ENCODE assay signal across 28 mouse cellular contexts in the genomic region with DNA sequence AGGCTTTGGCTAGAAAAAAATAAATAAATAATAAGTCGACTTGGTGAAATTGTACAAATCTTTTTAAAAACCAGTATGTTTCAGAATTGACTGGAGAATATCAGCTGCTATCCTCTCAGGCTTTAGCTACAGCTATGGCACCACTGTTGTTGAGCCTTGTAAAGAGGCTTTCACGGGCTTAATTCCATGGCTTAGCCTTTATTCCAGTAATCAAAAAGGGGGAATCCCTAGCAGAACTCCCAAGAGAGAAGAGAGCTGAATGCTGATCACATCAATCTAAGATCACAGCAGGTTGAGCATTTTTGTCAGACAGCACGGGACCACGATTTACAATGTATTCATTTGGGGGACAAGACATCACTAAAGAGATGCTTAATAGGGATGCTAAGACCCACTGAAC. TPM values are rescaled to one million over a fixed set of nuclear protein-coding genes. Genes with fewer than 3 reads are reported as not detected.
DNase-seq lines count a peak whose midpoint lies in the region; ATAC-seq and TF ChIP-seq lines count a peak whose summit lies in the region.
"Had no signal": no experiment of that assay in that cellular context is flagged by ENCODE, and none has a peak within 500 bp of the region (broad histone marks: within the 10 kb centered on the region; RNA-seq: fewer than 3 reads in every experiment).

No protein-coding gene starts in this region.

- TF ChIP-seq CTCF in spleen, adult 2 months (IDR thresholded peaks at IDR 0.05; ENCODE audit: extremely low read depth, insufficient read depth, insufficient read length, insufficient replicate concordance) = no peak
- TF ChIP-seq CTCF in liver, embryonic 14.5 days (IDR thresholded peaks at IDR 0.05; ENCODE audit: low read depth) = no peak

- H3K27ac ChIP-seq in midbrain, embryonic 13.5 days = no peak overlapping the region
- H3K27ac ChIP-seq in midbrain, embryonic 16.5 days (ENCODE audit: low read length) = no peak overlapping the region
- H3K27ac ChIP-seq in spleen, adult 2 months (ENCODE audit: insufficient read depth, low read length) = peak overlapping the region; percentile 64
- peak overlapping the region; percentile 46 for H3K27ac ChIP-seq in liver, embryonic 14.5 days
- H3K27ac ChIP-seq: embryonic facial prominence, embryonic 10.5 days; embryonic facial prominence, embryonic 15.5 days; forebrain, embryonic 12.5 days; heart, embryonic 10.5 days; heart, embryonic 15.5 days; kidney, postnatal 0 days; macrophage; stomach, postnatal 0 days had no signal

- TF ChIP-seq EP300 in liver, embryonic 14.5 days (IDR thresholded peaks at IDR 0.05; ENCODE audit: low read depth) = no peak

- H3K27me3 ChIP-seq in midbrain, embryonic 13.5 days = no peaks in the 10 kb centered on the region
- H3K27me3 ChIP-seq in midbrain, embryonic 16.5 days (ENCODE audit: control insufficient read depth, insufficient read depth, low read depth, low read length) = no peaks in the 10 kb centered on the region
- H3K27me3 ChIP-seq in spleen, adult 2 months (ENCODE audit: control insufficient read depth, insufficient read depth, low read length) = no peaks in the 10 kb centered on the region
- H3K27me3 ChIP-seq in liver, embryonic 14.5 days (ENCODE audit: control insufficient read depth, insufficient read depth, low read length) = no peaks in the 10 kb centered on the region; the same call in 1 of the 2 replicates
- H3K27me3 ChIP-seq: embryonic facial prominence, embryonic 15.5 days; forebrain, embryonic 12.5 days; heart, embryonic 15.5 days had no signal

- peak; percentile 17; the same call in 1 of the 2 replicates for ATAC-seq in midbrain, embryonic 13.5 days
- no peak for ATAC-seq in midbrain, embryonic 16.5 days
- ATAC-seq in liver, embryonic 14.5 days (ENCODE audit: insufficient read depth) = 0 out of 2 replicates have a peak, but pooled peaks have one; percentile 12
- ATAC-seq: hindbrain, embryonic 16.5 days; lung, postnatal 0 days had no signal

- H3K4me1 ChIP-seq in midbrain, embryonic 13.5 days (replicated peaks) = peaks cover 7% of the 10 kb centered on the region
- peaks cover 3% of the 10 kb centered on the region; the same call in 1 of the 2 replicates for H3K4me1 ChIP-seq in midbrain, embryonic 16.5 days (ENCODE audit: control insufficient read depth, insufficient read depth, low read length)
- no peaks in the 10 kb centered on the region for H3K4me1 ChIP-seq in spleen, adult 2 months (ENCODE audit: control insufficient read depth, insufficient read depth, insufficient read length)
- H3K4me1 ChIP-seq in liver, embryonic 14.5 days (replicated peaks; ENCODE audit: control insufficient read depth in 2 of 2, insufficient read depth in 2 of 2, low read length in 1 of 2) = peaks cover 44 to 51% of the 10 kb centered on the region in 2 experiments
- H3K4me1 ChIP-seq: embryonic facial prominence, embryonic 10.5 days; embryonic facial prominence, embryonic 15.5 days; forebrain, embryonic 12.5 days had no signal

- H3K9me3 ChIP-seq in midbrain, embryonic 13.5 days = no peaks in the 10 kb centered on the region
- no peaks in the 10 kb centered on the region for H3K9me3 ChIP-seq in midbrain, embryonic 16.5 days (replicated peaks; ENCODE audit: control insufficient read depth, low read length, poor library complexity, severe bottlenecking)
- no peaks in the 10 kb centered on the region for H3K9me3 ChIP-seq in liver, embryonic 14.5 days (ENCODE audit: control insufficient read depth, low read length)
- H3K9me3 ChIP-seq: embryonic facial prominence, embryonic 10.5 days; embryonic facial prominence, embryonic 15.5 days; forebrain, embryonic 12.5 days; heart, embryonic 10.5 days; heart, embryonic 15.5 days had no signal

- H3K36me3 ChIP-seq in midbrain, embryonic 13.5 days = no peaks in the 10 kb centered on the region
- H3K36me3 ChIP-seq in midbrain, embryonic 16.5 days (ENCODE audit: control insufficient read depth, insufficient read depth, low read length) = no peaks in the 10 kb centered on the region
- no peaks in the 10 kb centered on the region for H3K36me3 ChIP-seq in spleen, adult 2 months (ENCODE audit: control insufficient read depth, insufficient read depth, low read length)
- H3K36me3 ChIP-seq in liver, embryonic 14.5 days (replicated peaks; ENCODE audit: control insufficient read depth, insufficient read depth, low read depth) = no peaks in the 10 kb centered on the region
- H3K36me3 ChIP-seq: embryonic facial prominence, embryonic 10.5 days; embryonic facial prominence, embryonic 15.5 days; forebrain, embryonic 12.5 days; heart, embryonic 10.5 days; heart, embryonic 15.5 days had no signal

- WGBS in midbrain, embryonic 13.5 days = 28% methylated on average over 4 of the region's 4 CpGs
- 25% methylated on average over 4 of the region's 4 CpGs for WGBS in midbrain, embryonic 16.5 days
- 69% methylated on average over 4 of the region's 4 CpGs for WGBS in spleen, adult 2 months
- WGBS in liver, embryonic 14.5 days (ENCODE audit: insufficient replicate concordance) = 58% methylated on average over 4 of the region's 4 CpGs

- DNase-seq in spleen, adult 2 months (ENCODE audit: low read depth in 1 of 2, low spot score in 2 of 2) = no peak
- no peak for DNase-seq in spleen, adult 12 weeks (ENCODE audit: low spot score)
- no peak for DNase-seq in liver, embryonic 14.5 days (ENCODE audit: low read depth in 3 of 3, low spot score in 3 of 3)
- peak; percentile 61 for DNase-seq in retina, postnatal 7 days (ENCODE audit: low read depth, low spot score)
- no peak for DNase-seq in lung, postnatal 10 days
- DNase-seq: adrenal gland, adult 8-10 months; B cell, adult 2 months; cerebellum, adult 8-10 months; cerebellum, postnatal 25 days; gastrocnemius, postnatal 25 days; kidney, adult 8-10 months; kidney, postnatal 4 days; right cerebral cortex, postnatal 25 days; spleen, adult 18-20 months; thymus, adult 18-20 months; thymus, postnatal 4 days had no signal

- H3K4me3 ChIP-seq in midbrain, embryonic 13.5 days (replicated peaks) = no peak overlapping the region
- no peak overlapping the region for H3K4me3 ChIP-seq in midbrain, embryonic 16.5 days (ENCODE audit: low read depth, low read length)
- H3K4me3 ChIP-seq in spleen, adult 2 months (ENCODE audit: extremely low read depth, insufficient read depth, insufficient read length) = no peak overlapping the region
- no peak overlapping the region for H3K4me3 ChIP-seq in liver, embryonic 14.5 days (ENCODE audit: insufficient read depth in 1 of 2, low read depth in 2 of 2, low read length in 2 of 2)
- H3K4me3 ChIP-seq: embryonic facial prominence, embryonic 10.5 days; embryonic facial prominence, embryonic 15.5 days; forebrain, embryonic 12.5 days; heart, embryonic 10.5 days; heart, embryonic 15.5 days had no signal

- no peak overlapping the region for H3K4me2 ChIP-seq in midbrain, embryonic 13.5 days (replicated peaks)
- no peak overlapping the region for H3K4me2 ChIP-seq in midbrain, embryonic 16.5 days (ENCODE audit: low read length)
- peak overlapping the region; percentile 61 for H3K4me2 ChIP-seq in liver, embryonic 14.5 days (ENCODE audit: low read depth)
- H3K4me2 ChIP-seq: embryonic facial prominence, embryonic 15.5 days; forebrain, embryonic 12.5 days; heart, embryonic 15.5 days had no signal

- TF ChIP-seq POLR2A in spleen, adult 2 months (IDR thresholded peaks at IDR 0.05; ENCODE audit: low read depth, low read length) = no peak

- no peak overlapping the region for H3K9ac ChIP-seq in midbrain, embryonic 13.5 days (replicated peaks)
- H3K9ac ChIP-seq in midbrain, embryonic 16.5 days (ENCODE audit: low read depth, low read length) = no peak overlapping the region
- no peak overlapping the region for H3K9ac ChIP-seq in liver, embryonic 14.5 days (replicated peaks)
- H3K9ac ChIP-seq: embryonic facial prominence, embryonic 15.5 days; forebrain, embryonic 12.5 days; heart, embryonic 15.5 days had no signal

RNA-seq across cellular contexts. Expression of a gene that starts 49.1 kb away (rescaled TPM):
- polyA plus RNA-seq in midbrain, embryonic 13.5 days (2015; fragmentation: Nextera tagmentation; extraction: Ambion mirVana) = 289 and 300 TPM in 2 replicates
- polyA plus RNA-seq in midbrain, embryonic 16.5 days (2015; fragmentation: Nextera tagmentation; extraction: Ambion mirVana) = 325 and 344 TPM in 2 replicates
- polyA plus RNA-seq in spleen, adult 2 months (2012; rRNA removed) = 309 and 372 TPM in 2 replicates
- polyA plus RNA-seq in liver, embryonic 14.5 days (2012; rRNA removed) = 133 and 145 TPM in 2 replicates
- 221 and 224 TPM in 2 replicates for polyA plus RNA-seq in liver, embryonic 14.5 days (2014; fragmentation: Nextera tagmentation; extraction: Ambion mirVana)

RNA-seq across cellular contexts. Expression of a gene that starts 49.2 kb away (rescaled TPM):
- polyA plus RNA-seq in midbrain, embryonic 13.5 days (2015; fragmentation: Nextera tagmentation; extraction: Ambion mirVana) = 38.2 and 43.7 TPM in 2 replicates
- 45.0 and 58.8 TPM in 2 replicates for polyA plus RNA-seq in midbrain, embryonic 16.5 days (2015; fragmentation: Nextera tagmentation; extraction: Ambion mirVana)
- 17.9 and 23.4 TPM in 2 replicates for polyA plus RNA-seq in spleen, adult 2 months (2012; rRNA removed)
- 5.9 and 6.1 TPM in 2 replicates for polyA plus RNA-seq in liver, embryonic 14.5 days (2012; rRNA removed)
- 14.9 and 18.3 TPM in 2 replicates for polyA plus RNA-seq in liver, embryonic 14.5 days (2014; fragmentation: Nextera tagmentation; extraction: Ambion mirVana)

Comparison
In these comparisons a context has a peak if more than half of its experiments do, and no peak if none do; other contexts are left out.
1. H3K27ac ChIP-seq: peak in spleen, adult 2 months (single experiment) and liver, embryonic 14.5 days (single experiment); none in midbrain, embryonic 13.5 days (single experiment) and midbrain, embryonic 16.5 days (single experiment).